Mouse (Mus musculus): ENCODE data around the gene Lipe. TPM values are rescaled to one million over a fixed set of nuclear protein-coding genes. Genes with fewer than 3 reads are reported as not detected.
A peak's percentile ranks its signal among the peaks of the same experiment; 100 is the strongest.

Gene Lipe
- polyA plus RNA-seq, 1 experiment from 2014 or later: 21.4 TPM

- DNase-seq (ENCODE audit: low spot score) (no peak), ATAC-seq (no peak)
- Histone ChIP-seq H3K27ac (ENCODE audit: low read length) (no peak overlapping the region), H3K4me2 (replicated peaks; ENCODE audit: low read depth, low read length) (no peak overlapping the region), H3K9ac (replicated peaks; ENCODE audit: low read depth) (no peak overlapping the region), H3K4me1 (ENCODE audit: insufficient read depth, low read depth, low read length) (peaks cover 22% of the 10 kb centered on the region), H3K4me3 (ENCODE audit: low read depth, low read length) (no peak overlapping the region), H3K9me3 (ENCODE audit: low read length) (no peaks in the 10 kb centered on the region), H3K27me3 (replicated peaks; ENCODE audit: insufficient read depth, low read length) (no peaks in the 10 kb centered on the region), H3K36me3 (ENCODE audit: insufficient read depth, low read length) (peaks cover 12% of the 10 kb centered on the region; the same call in 1 of the 2 replicates)
- TF ChIP-seq CTCF (IDR thresholded peaks at IDR 0.05) (no peak), EP300 (IDR thresholded peaks at IDR 0.05) (no peak)
Observed at GRCm38 (mm10) chr7:25382541-25382940, 16.0 kb downstream of the Lipe start.

- Histone ChIP-seq H3K36me3 (ENCODE audit: insufficient read depth, low read length) (peaks cover 12% of the 10 kb centered on the region; the same call in 1 of the 2 replicates), H3K27me3 (replicated peaks; ENCODE audit: insufficient read depth, low read length) (no peaks in the 10 kb centered on the region), H3K27ac (ENCODE audit: low read length) (no peak overlapping the region), H3K4me1 (ENCODE audit: insufficient read depth, low read depth, low read length) (peaks cover 15% of the 10 kb centered on the region), H3K4me2 (replicated peaks; ENCODE audit: low read depth, low read length) (no peak overlapping the region), H3K9me3 (ENCODE audit: low read length) (no peaks in the 10 kb centered on the region), H3K9ac (replicated peaks; ENCODE audit: low read depth) (no peak overlapping the region), H3K4me3 (ENCODE audit: low read depth, low read length) (no peak overlapping the region)
- peak; percentile 19; the same call in 1 of the 2 replicates for ATAC-seq
- DNase-seq (ENCODE audit: low spot score): peak; percentile 70
- 56% methylated on average over 3 of the region's 3 CpGs for WGBS
- no peak for TF ChIP-seq CTCF (IDR thresholded peaks at IDR 0.05)
- no peak for TF ChIP-seq EP300 (IDR thresholded peaks at IDR 0.05)
Observed at GRCm38 (mm10) chr7:25381284-25381680, 17.2 kb downstream of the Lipe start.

DNA sequence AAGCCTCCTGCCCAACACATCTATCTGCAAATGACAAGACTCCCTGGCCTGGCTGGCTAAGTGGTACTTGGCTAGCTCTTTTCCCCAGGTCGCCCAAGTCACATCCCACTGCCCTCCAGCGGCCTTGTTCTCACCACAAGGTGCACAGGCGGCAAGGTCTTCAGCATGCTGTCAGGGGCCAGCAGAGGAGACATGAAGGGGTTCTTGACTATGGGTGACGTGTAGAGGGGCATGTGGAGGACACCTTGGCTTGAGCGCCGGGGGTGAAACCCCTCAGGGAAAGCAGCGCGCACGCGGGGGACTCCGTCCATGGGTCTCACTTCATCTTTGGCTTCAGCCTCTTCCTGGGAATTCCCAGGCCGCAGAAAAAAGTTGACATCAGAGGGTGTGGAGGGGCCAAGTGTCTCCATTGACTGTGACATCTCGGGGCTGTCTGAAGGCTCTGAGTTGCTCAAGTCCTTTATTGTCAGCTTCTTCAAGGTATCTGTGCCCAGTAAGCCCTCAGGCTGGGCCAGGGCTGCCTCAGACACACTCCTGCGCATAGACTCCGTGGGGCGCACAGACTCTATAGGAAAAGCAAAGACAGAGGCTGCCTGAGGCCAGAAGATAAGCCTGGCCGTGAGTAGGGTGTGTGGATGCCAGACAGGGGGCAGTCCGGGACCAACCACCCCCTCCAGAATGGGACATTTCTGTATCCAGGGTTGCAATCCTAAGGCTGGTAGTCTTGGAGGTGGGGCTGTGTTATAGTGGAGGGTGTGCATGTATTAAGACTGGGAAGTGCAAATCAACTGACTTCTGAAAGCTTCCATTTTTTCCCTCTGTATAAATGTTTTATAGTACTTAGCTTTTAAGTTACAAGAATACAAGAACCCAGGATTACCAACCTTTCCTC, 17.9 kb downstream of the Lipe start:
- Histone ChIP-seq H3K27me3 (replicated peaks; ENCODE audit: insufficient read depth, low read length) (no peaks in the 10 kb centered on the region), H3K4me1 (ENCODE audit: insufficient read depth, low read depth, low read length) (peaks cover 8% of the 10 kb centered on the region), H3K9ac (replicated peaks; ENCODE audit: low read depth) (peak overlapping the region; percentile 16; the same call in 1 of the 2 replicates), H3K4me3 (ENCODE audit: low read depth, low read length) (no peak overlapping the region), H3K36me3 (ENCODE audit: insufficient read depth, low read length) (peaks cover 12% of the 10 kb centered on the region; the same call in 1 of the 2 replicates), H3K27ac (ENCODE audit: low read length) (no peak overlapping the region), H3K9me3 (ENCODE audit: low read length) (no peaks in the 10 kb centered on the region), H3K4me2 (replicated peaks; ENCODE audit: low read depth, low read length) (peak overlapping the region; percentile 61)
- WGBS: 51% methylated on average over 18 of the region's 18 CpGs
- TF ChIP-seq EP300 (IDR thresholded peaks at IDR 0.05): no peak
- no peak for TF ChIP-seq CTCF (IDR thresholded peaks at IDR 0.05)
- DNase-seq (ENCODE audit: low spot score): no peak
- no peak for ATAC-seq

GRCm38 (mm10) chr7:25379551-25380351, 18.8 kb downstream of the Lipe start:
- peaks cover 3% of the 10 kb centered on the region; the same call in 1 of the 2 replicates for H3K4me1 ChIP-seq (ENCODE audit: insufficient read depth, low read depth, low read length)
- peak overlapping the region; percentile 20; the same call in 1 of the 2 replicates for H3K4me3 ChIP-seq (ENCODE audit: low read depth, low read length)
- ATAC-seq (peak; percentile 55), DNase-seq (ENCODE audit: low spot score) (peak; percentile 88)
- H3K9ac ChIP-seq (replicated peaks; ENCODE audit: low read depth): peak overlapping the region; percentile 16; the same call in 1 of the 2 replicates
- peak overlapping the region; percentile 58; the same call in 1 of the 2 replicates for H3K27ac ChIP-seq (ENCODE audit: low read length)
- WGBS: 4% methylated on average over 35 of the region's 42 CpGs
- peak; percentile 70 for TF ChIP-seq CTCF (IDR thresholded peaks at IDR 0.05)
- no peak for TF ChIP-seq EP300 (IDR thresholded peaks at IDR 0.05)
- H3K27me3 ChIP-seq (replicated peaks; ENCODE audit: insufficient read depth, low read length): no peaks in the 10 kb centered on the region
- H3K9me3 ChIP-seq (ENCODE audit: low read length): no peaks in the 10 kb centered on the region
- peak overlapping the region; percentile 61 for H3K4me2 ChIP-seq (replicated peaks; ENCODE audit: low read depth, low read length)
- peaks cover 9% of the 10 kb centered on the region; the same call in 1 of the 2 replicates for H3K36me3 ChIP-seq (ENCODE audit: insufficient read depth, low read length)

GRCm38 (mm10) chr7:25378181-25379100, 20.1 kb downstream of the Lipe start:
- 0 out of 2 replicates have a peak, but pooled peaks cover 6% of the 10 kb centered on the region for H3K36me3 ChIP-seq (ENCODE audit: insufficient read depth, low read length)
- ATAC-seq (no peak), DNase-seq (ENCODE audit: low spot score) (no peak)
- no peak overlapping the region for H3K9ac ChIP-seq (replicated peaks; ENCODE audit: low read depth)
- no peak for TF ChIP-seq EP300 (IDR thresholded peaks at IDR 0.05)
- TF ChIP-seq CTCF (IDR thresholded peaks at IDR 0.05): no peak
- H3K27ac ChIP-seq (ENCODE audit: low read length): no peak overlapping the region
- no peaks in the 10 kb centered on the region for H3K9me3 ChIP-seq (ENCODE audit: low read length)
- H3K4me1 ChIP-seq (ENCODE audit: insufficient read depth, low read depth, low read length): peaks cover 3% of the 10 kb centered on the region; the same call in 1 of the 2 replicates
- no peaks in the 10 kb centered on the region for H3K27me3 ChIP-seq (replicated peaks; ENCODE audit: insufficient read depth, low read length)
- H3K4me2 ChIP-seq (replicated peaks; ENCODE audit: low read depth, low read length): no peak overlapping the region
- H3K4me3 ChIP-seq (ENCODE audit: low read depth, low read length): no peak overlapping the region
- 76% methylated on average over 13 of the region's 13 CpGs for WGBS

All from lung, postnatal 0 days (tissue).